18 mouse cellular contexts compared by ENCODE assay signal in the genomic region with DNA sequence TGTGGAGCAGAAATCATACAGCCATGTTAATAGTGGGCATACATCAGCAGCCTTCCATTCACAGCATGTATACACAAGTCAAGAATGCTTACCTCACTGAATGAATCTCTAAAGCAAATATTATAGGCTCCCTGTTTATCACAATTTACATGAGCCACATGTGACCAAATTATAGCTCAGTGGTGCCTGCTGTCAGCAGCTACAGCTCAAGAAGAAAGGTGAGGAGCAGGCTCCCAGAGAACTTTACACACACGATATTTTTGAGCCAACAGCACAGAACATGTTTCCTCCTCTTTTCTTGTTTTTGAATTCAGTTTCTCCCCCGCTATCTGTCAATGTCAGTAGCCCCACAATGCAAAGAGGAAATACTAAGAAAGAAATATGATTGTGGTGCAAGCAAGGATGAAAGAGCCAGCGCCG.
"Had no signal": no experiment of that assay in that cellular context is flagged by ENCODE, and none has a peak within 500 bp of the region (broad histone marks: within the 10 kb centered on the region; RNA-seq: fewer than 3 reads in every experiment).

No protein-coding gene starts in this region.

- ATAC-seq: midbrain, embryonic 16.5 days had no signal

- H3K9me3 ChIP-seq: midbrain, embryonic 12.5 days; neural tube, embryonic 13.5 days; neural tube, embryonic 15.5 days had no signal

- H3K9ac ChIP-seq: lung, embryonic 14.5 days; midbrain, embryonic 12.5 days; neural tube, embryonic 13.5 days; neural tube, embryonic 15.5 days had no signal

- H3K36me3 ChIP-seq: midbrain, embryonic 12.5 days; neural tube, embryonic 13.5 days; neural tube, embryonic 15.5 days had no signal

- H3K4me3 ChIP-seq: midbrain, embryonic 12.5 days; myocyte; neural tube, embryonic 13.5 days; neural tube, embryonic 15.5 days had no signal

- DNase-seq: lung, adult 18-20 months; lung, embryonic 14.5 days; lung, postnatal 10 days; lung, postnatal 4 days; midbrain, embryonic 14.5 days; retina, postnatal 1 day; right cerebral cortex, adult 18-20 months; right cerebral cortex, postnatal 25 days; right cerebral cortex, postnatal 4 days; spleen, adult 18-20 months; thymus, adult 2 months; thymus, postnatal 25 days; thymus, postnatal 4 days had no signal

- H3K27me3 ChIP-seq: midbrain, embryonic 12.5 days; neural tube, embryonic 13.5 days; neural tube, embryonic 15.5 days had no signal

- H3K4me2 ChIP-seq: lung, embryonic 14.5 days; midbrain, embryonic 12.5 days; neural tube, embryonic 13.5 days; neural tube, embryonic 15.5 days had no signal

- H3K4me1 ChIP-seq: midbrain, embryonic 12.5 days; neural tube, embryonic 13.5 days; neural tube, embryonic 15.5 days had no signal

- H3K27ac ChIP-seq: midbrain, embryonic 12.5 days; neural tube, embryonic 13.5 days; neural tube, embryonic 15.5 days had no signal
